ENCODE assay signal across 17 mouse cellular contexts in genomic region chr10:40098441-40098840, GRCm38 (mm10).
"Had no signal": no experiment of that assay in that cellular context is flagged by ENCODE, and none has a peak within 500 bp of the region (broad histone marks: within the 10 kb centered on the region; RNA-seq: fewer than 3 reads in every experiment).

No protein-coding gene starts in this region.

- ATAC-seq: midbrain, embryonic 16.5 days had no signal

- H3K4me1 ChIP-seq: limb, embryonic 10.5 days; midbrain, embryonic 12.5 days; neural tube, embryonic 13.5 days had no signal

- H3K27me3 ChIP-seq: liver, embryonic 15.5 days; midbrain, embryonic 12.5 days; neural tube, embryonic 13.5 days had no signal

- H3K36me3 ChIP-seq: limb, embryonic 10.5 days; midbrain, embryonic 12.5 days; neural tube, embryonic 13.5 days had no signal

- H3K4me2 ChIP-seq: liver, embryonic 11.5 days; liver, embryonic 15.5 days; lung, embryonic 14.5 days; midbrain, embryonic 12.5 days; neural tube, embryonic 13.5 days had no signal

- H3K27ac ChIP-seq: kidney, postnatal 0 days; limb, embryonic 10.5 days; liver, embryonic 15.5 days; midbrain, embryonic 12.5 days; neural tube, embryonic 13.5 days had no signal

- H3K9me3 ChIP-seq: limb, embryonic 10.5 days; liver, embryonic 15.5 days; midbrain, embryonic 12.5 days; neural tube, embryonic 13.5 days had no signal

- H3K9ac ChIP-seq: liver, embryonic 15.5 days; lung, embryonic 14.5 days; midbrain, embryonic 12.5 days; neural tube, embryonic 13.5 days had no signal

- H3K4me3 ChIP-seq: limb, embryonic 10.5 days; liver, embryonic 15.5 days; midbrain, embryonic 12.5 days; neural tube, embryonic 13.5 days had no signal

- DNase-seq: kidney, adult 8-10 months; kidney, postnatal 36 days; layer of hippocampus, adult 9-11 months; lung, embryonic 14.5 days; lung, postnatal 14 days; retina, postnatal 1 day; right cerebral cortex, postnatal 4 days; spleen, adult 18-20 months; thymus, adult 2 months; thymus, postnatal 36 days had no signal
